Mouse (Mus musculus): Measurements from ENCODE around the gene Gstm5. TPM values are rescaled to one million over a fixed set of nuclear protein-coding genes. Genes with fewer than 3 reads are reported as not detected.
"Not testable (repeated sequence)": the region's sequence is repeated elsewhere in the genome, so short reads cannot be mapped to it uniquely, and the experiment has no call there.

Gstm5 gene
- total RNA-seq, 1 experiment, result 20.7 TPM

DNA sequence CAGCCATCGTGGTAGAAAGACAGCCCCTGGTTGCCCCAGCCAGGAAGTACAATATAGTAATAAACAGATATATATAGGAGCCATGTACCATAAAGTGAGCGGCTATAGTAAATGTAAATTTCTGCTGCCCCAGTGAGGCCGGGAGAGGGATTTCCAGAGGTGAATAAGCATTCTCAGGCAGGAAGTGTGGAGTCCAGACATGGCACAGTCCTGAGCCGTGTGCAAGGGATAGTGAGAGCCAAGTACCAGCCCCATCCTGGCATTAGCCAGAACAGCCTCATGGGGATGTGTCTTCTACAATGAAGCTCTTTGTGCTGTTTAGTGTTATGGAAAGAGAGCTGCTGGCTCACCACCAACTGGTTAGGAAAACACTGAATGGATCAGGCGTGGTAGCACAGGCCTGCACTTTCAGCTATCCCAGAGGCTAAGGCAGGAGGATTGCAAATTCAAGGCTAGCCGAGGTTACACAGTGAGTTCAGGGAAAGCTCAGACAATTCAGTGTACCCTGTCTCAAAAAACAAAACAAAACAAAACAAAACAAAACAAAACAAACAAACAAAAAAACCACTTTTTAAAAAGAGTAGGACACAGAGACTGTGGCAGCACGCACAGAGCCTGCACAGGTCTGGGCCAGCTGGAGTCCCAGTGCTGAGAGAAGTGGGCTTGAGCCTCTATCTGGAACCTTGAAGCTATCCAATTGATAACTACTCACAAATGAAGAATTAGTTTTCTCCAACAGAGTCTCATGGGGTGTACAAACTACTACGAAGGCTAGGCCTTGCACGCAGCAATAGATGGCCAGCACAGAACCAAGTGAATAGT lies 7.7 kb upstream of the Gstm5 start:
- in situ Hi-C loops (cut with MboI; ENCODE audit: low sequenced_read_pairs in 2 of 2, unreplicated experiment in 2 of 2), result no loop called here
- Histone ChIP-seq H3K36me3 (ENCODE audit: control insufficient read depth, insufficient read depth, low read length, poor library complexity, severe bottlenecking) (no peaks in the 10 kb centered on the region), H3K4me1 (ENCODE audit: control insufficient read depth in 2 of 2, insufficient read depth in 2 of 2, low read length in 2 of 2, poor library complexity in 1 of 2) (no peaks in the 10 kb centered on the region), H3K9me3 (ENCODE audit: control insufficient read depth, insufficient read depth, low read depth, low read length) (no peaks in the 10 kb centered on the region), H3K9ac (ENCODE audit: insufficient read depth, low read depth, low read length, poor library complexity, severe bottlenecking) (no peak overlapping the region), H3K27ac (ENCODE audit: insufficient read depth, low read depth, low read length, poor library complexity, severe bottlenecking) (no peak overlapping the region), H3K4me3 (ENCODE audit: insufficient read depth in 1 of 2, low read depth in 1 of 2, low read length in 2 of 2, poor library complexity in 1 of 2, severe bottlenecking in 1 of 2) (no peak overlapping the region)
- no peak for DNase-seq (ENCODE audit: low read depth, low spot score)
- no peak for TF ChIP-seq ZNF384 (IDR thresholded peaks at IDR 0.05; ENCODE audit: low read depth, low read length)
- no peak for TF ChIP-seq MAFK (IDR thresholded peaks at IDR 0.05; ENCODE audit: insufficient read depth, low read depth, low read length)
- no peak for TF ChIP-seq HCFC1 (IDR thresholded peaks at IDR 0.05; ENCODE audit: borderline replicate concordance, insufficient read depth, low read length)
- no peak for TF ChIP-seq CHD2 (IDR thresholded peaks at IDR 0.05; ENCODE audit: low read depth, low read length)
- no peak for TF ChIP-seq ZC3H11A (IDR thresholded peaks at IDR 0.05; ENCODE audit: borderline replicate concordance, low read depth, low read length)

DNA sequence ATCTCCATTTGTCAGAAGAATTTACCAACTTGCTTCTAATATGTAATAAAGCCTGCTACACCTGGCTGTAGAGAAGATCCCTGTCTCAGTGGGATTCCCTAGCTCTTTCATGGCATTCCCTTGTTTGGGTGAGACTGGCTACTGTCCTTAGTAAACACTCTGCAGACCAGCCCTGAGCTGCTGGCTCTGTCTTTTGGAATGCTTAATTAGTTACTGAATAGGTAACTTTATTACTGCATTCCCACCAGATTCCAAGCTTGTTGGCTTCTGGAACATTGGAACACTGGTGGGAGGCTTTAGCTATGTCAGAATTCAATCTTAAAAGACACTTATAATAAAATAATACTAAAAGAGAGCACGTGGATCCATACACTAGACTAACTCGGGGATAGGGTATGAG lies 6.4 kb upstream of the Gstm5 start:
- H3K9ac ChIP-seq (ENCODE audit: insufficient read depth, low read depth, low read length, poor library complexity, severe bottlenecking); DNase-seq (ENCODE audit: low read depth, low spot score); in situ Hi-C loops (cut with MboI; ENCODE audit: low sequenced_read_pairs in 2 of 2, unreplicated experiment in 2 of 2); H3K4me3 ChIP-seq (ENCODE audit: insufficient read depth in 1 of 2, low read depth in 1 of 2, low read length in 2 of 2, poor library complexity in 1 of 2, severe bottlenecking in 1 of 2); H3K27ac ChIP-seq (ENCODE audit: insufficient read depth, low read depth, low read length, poor library complexity, severe bottlenecking); H3K4me1 ChIP-seq (ENCODE audit: control insufficient read depth in 2 of 2, insufficient read depth in 2 of 2, low read length in 2 of 2, poor library complexity in 1 of 2); H3K36me3 ChIP-seq (ENCODE audit: control insufficient read depth, insufficient read depth, low read length, poor library complexity, severe bottlenecking); H3K9me3 ChIP-seq (ENCODE audit: control insufficient read depth, insufficient read depth, low read depth, low read length): not testable (repeated sequence)

DNA sequence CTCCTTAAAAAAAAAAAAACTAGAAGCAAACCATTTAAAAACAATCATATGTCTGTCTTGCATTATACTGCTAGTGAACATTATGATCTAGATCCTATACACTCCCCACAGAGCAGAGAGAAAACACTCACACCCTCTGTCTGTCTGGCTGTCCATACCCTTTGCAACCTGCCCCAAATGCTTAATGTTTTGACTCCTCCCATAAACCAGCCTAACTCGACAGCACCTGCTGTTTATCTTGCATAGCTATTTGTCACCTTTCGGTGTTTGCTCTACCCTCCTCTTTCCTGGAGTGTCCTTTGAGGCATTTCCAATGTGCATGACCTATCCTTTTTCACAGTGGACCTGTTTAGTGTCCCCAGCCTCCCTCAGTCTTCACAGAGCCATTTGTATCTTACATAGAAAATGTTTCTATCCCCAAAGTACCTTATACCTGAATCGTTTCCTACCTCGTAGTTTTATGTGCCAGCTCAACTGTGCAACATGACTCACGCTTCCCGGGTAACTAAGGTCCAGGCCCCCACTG lies 364 bp upstream of the Gstm5 start:
- Histone ChIP-seq H3K4me3 (ENCODE audit: insufficient read depth in 1 of 2, low read depth in 1 of 2, low read length in 2 of 2, poor library complexity in 1 of 2, severe bottlenecking in 1 of 2) (peak overlapping the region in 1 of 2 experiments; percentile 38; a peak in 1 of 4 replicates), H3K4me1 (ENCODE audit: control insufficient read depth in 2 of 2, insufficient read depth in 2 of 2, low read length in 2 of 2, poor library complexity in 1 of 2) (no peaks in the 10 kb centered on the region; a peak in 1 of 4 replicates), H3K36me3 (ENCODE audit: control insufficient read depth, insufficient read depth, low read length, poor library complexity, severe bottlenecking) (no peaks in the 10 kb centered on the region), H3K9me3 (ENCODE audit: control insufficient read depth, insufficient read depth, low read depth, low read length) (no peaks in the 10 kb centered on the region), H3K27ac (ENCODE audit: insufficient read depth, low read depth, low read length, poor library complexity, severe bottlenecking) (no peak overlapping the region), H3K9ac (ENCODE audit: insufficient read depth, low read depth, low read length, poor library complexity, severe bottlenecking) (no peak overlapping the region)
- in situ Hi-C loops (cut with MboI; ENCODE audit: low sequenced_read_pairs in 2 of 2, unreplicated experiment in 2 of 2), result no loop called here
- no peak for DNase-seq (ENCODE audit: low read depth, low spot score)
- no peak for TF ChIP-seq MAFK (IDR thresholded peaks at IDR 0.05; ENCODE audit: insufficient read depth, low read depth, low read length)
- TF ChIP-seq HCFC1 (IDR thresholded peaks at IDR 0.05; ENCODE audit: borderline replicate concordance, insufficient read depth, low read length), result no peak
- TF ChIP-seq ZC3H11A (IDR thresholded peaks at IDR 0.05; ENCODE audit: borderline replicate concordance, low read depth, low read length), result no peak
- TF ChIP-seq CHD2 (IDR thresholded peaks at IDR 0.05; ENCODE audit: low read depth, low read length), result no peak
- TF ChIP-seq ZNF384 (IDR thresholded peaks at IDR 0.05; ENCODE audit: low read depth, low read length), result no peak

DNA sequence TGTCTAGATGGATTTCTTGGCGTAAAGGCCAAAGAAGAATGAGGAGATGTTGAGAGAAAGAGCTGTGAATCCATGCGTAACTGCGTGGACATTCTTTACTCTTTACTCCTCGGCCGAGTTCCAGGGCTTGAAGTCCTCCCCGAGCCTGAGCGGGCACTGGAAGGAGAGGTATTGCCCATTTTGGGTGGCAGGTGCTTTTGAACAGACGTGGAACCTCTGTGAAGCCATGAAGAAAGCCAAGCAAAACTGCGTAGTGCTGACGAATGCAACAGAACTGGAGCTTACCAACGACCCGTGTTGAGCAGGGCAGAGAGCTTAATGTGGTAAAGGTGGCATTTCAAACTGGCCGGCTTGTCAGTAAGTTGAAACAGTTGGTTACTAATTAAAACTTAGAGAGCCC lies 3.1 kb downstream of the Gstm5 start:
- Histone ChIP-seq H3K4me1 (ENCODE audit: control insufficient read depth in 2 of 2, insufficient read depth in 2 of 2, low read length in 2 of 2, poor library complexity in 1 of 2) (no peaks in the 10 kb centered on the region; a peak in 1 of 4 replicates), H3K4me3 (ENCODE audit: insufficient read depth in 1 of 2, low read depth in 1 of 2, low read length in 2 of 2, poor library complexity in 1 of 2, severe bottlenecking in 1 of 2) (no peak overlapping the region), H3K9me3 (ENCODE audit: control insufficient read depth, insufficient read depth, low read depth, low read length) (no peaks in the 10 kb centered on the region), H3K9ac (ENCODE audit: insufficient read depth, low read depth, low read length, poor library complexity, severe bottlenecking) (no peak overlapping the region), H3K36me3 (ENCODE audit: control insufficient read depth, insufficient read depth, low read length, poor library complexity, severe bottlenecking) (no peaks in the 10 kb centered on the region), H3K27ac (ENCODE audit: insufficient read depth, low read depth, low read length, poor library complexity, severe bottlenecking) (no peak overlapping the region)
- in situ Hi-C loops (cut with MboI; ENCODE audit: low sequenced_read_pairs in 2 of 2, unreplicated experiment in 2 of 2), result no loop called here
- TF ChIP-seq MAFK (IDR thresholded peaks at IDR 0.05; ENCODE audit: insufficient read depth, low read depth, low read length), result no peak
- TF ChIP-seq CHD2 (IDR thresholded peaks at IDR 0.05; ENCODE audit: low read depth, low read length), result no peak
- TF ChIP-seq ZNF384 (IDR thresholded peaks at IDR 0.05; ENCODE audit: low read depth, low read length), result no peak
- TF ChIP-seq ZC3H11A (IDR thresholded peaks at IDR 0.05; ENCODE audit: borderline replicate concordance, low read depth, low read length), result no peak
- no peak for TF ChIP-seq HCFC1 (IDR thresholded peaks at IDR 0.05; ENCODE audit: borderline replicate concordance, insufficient read depth, low read length)
- DNase-seq (ENCODE audit: low read depth, low spot score), result no peak

Data from ES-E14 (cell line).